Mouse (Mus musculus) bone marrow, adult 2 months (tissue): Measurements from ENCODE around the gene Vps50.

Source experiments
- CTCF ChIP-seq: fragments of 200-500 bp; IDR thresholded peaks from 2 replicates; pipeline ENCODE4 v1.5.1; 2011; ENCODE audit warnings: low read length, control low read depth; ENCODE audit not compliant: control insufficient read depth, insufficient read depth
- POLR2A ChIP-seq: fragments of 200-500 bp; IDR thresholded peaks from 2 replicates; pipeline ENCODE4 v1.6.1; 2011; ENCODE audit warnings: low read depth, mild to moderate bottlenecking, control low read depth, low read length, borderline replicate concordance; ENCODE audit not compliant: control insufficient read depth

- TF ChIP-seq CTCF (no peak), POLR2A (no peak)
These were observed 41.3 kb downstream of the Vps50 start for GRCm38 (mm10) chr6:3539470-3539869.
